Mouse (Mus musculus) telencephalon, adult 2 months (tissue): ENCODE data around the gene Hbs1l.

ENCODE experiments used
- DNase-seq: peaks from one replicate; pipeline ENCODE4 v3.0.0-alpha.2; 2011; ENCODE audit warnings: low read depth, low spot score

Hbs1l gene

DNA sequence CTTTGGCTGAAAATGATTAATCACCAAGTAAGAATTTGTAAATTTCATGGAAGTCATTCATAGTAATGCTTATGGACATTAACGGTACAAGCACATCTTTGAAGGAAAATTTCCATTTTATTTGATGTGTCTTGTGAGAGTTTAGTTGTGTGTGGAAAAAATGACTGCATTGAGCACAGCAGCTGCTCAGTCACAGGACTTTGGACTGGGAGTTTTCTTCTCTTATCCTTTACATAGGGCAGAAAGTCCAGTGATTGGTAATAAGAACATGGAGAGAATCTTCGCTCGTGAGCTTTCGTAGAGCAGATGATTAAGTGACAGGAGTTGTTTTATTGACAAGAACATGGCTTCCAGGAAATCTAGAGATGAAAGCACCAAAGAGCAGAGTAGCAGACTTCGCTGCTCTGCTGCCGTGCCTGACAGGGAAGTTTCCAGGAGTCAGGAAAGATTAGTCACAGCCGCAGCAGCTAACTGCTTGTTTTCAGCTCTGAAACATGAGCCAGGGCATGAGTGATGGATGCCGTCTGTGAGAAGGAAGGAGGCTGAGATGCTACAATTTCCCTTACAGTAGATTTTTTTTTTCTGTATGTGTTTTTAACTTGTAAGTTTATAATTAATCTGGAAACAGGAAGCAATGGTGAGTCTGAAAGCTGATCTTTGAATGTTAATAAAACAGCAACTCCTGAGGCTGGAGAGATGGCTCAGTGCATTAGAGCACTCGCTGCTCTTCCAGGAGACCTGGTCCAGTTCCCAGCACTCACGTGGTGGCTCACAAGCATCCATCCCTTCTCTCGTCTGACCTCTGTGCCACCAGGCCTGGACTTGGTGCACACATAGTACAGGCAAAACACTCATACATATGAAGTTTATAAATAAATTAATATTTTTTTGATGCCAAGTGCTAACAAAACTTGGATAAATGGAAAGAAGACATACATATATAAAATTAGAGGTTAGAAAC is 9.2 kb downstream of the Hbs1l start:
- no peak for DNase-seq

GRCm38 (mm10) chr10:21313732-21314131 is 18.0 kb downstream of the Hbs1l start:
- DNase-seq = no peak

DNA sequence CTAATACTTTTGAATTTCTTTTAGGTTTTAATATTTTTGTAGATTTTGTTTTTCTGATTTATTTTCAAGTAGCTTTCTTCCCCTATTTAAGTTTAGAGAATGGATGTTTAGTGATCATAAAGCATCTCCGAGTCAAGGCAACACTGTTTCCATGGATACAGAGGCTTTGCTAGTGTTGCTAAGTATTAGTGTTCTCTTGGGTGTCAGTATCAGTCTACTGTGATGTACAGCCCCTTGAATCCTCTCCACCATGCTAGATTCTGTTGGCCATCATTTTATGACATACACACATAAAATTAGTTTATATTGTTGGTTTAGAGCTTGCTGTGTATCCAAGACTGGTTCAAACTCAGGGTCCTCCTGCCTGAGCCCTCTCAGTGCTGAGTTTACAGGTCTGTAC is 20.3 kb downstream of the Hbs1l start:
- no peak for DNase-seq

DNA sequence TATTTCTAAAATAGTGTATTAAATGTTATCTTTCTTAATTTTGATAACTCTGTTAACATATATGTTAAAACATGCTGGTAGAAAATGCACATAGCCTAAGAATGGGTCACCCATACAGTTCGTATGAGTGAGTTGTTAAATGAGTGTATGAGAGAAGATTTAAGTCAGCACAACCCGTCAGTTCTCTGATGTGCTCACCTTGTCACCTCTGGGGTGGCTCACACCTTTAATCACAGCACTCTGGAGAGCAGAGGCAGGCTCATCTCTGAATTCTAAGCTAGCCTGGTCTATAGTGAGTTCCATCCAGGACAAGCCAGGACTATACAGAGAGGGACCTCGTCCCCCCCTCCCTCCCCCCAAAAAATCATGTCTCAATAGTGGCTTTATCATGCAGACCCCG is 22.5 kb downstream of the Hbs1l start:
- no peak for DNase-seq

GRCm38 (mm10) chr10:21318996-21319395 is 23.2 kb downstream of the Hbs1l start:
- DNase-seq = no peak

GRCm38 (mm10) chr10:21320601-21321000 is 24.8 kb downstream of the Hbs1l start:
- DNase-seq = peak; percentile 77

DNA sequence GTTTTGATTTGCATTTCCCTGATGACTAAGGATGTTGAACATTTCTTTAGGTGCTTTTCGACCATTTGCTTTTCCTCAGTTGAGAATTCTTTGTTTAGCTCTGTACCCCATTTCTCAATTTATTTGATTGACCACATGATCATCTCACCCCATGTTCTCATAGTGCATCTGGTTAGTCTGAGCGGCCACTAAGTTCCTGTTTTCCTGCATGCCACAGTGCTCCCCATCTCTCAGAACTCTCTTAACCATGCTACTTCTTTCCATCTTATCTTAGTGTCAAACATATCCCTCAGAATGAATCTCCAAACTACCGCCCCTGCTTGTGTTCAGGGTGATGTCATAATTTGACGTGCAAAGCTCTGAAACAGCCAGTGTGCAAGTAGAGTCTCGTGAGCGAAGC is 30.6 kb downstream of the Hbs1l start:
- no peak for DNase-seq

- no peak for DNase-seq
Measured at GRCm38 (mm10) chr10:21327605-21328135, 31.9 kb downstream of the Hbs1l start.

DNA sequence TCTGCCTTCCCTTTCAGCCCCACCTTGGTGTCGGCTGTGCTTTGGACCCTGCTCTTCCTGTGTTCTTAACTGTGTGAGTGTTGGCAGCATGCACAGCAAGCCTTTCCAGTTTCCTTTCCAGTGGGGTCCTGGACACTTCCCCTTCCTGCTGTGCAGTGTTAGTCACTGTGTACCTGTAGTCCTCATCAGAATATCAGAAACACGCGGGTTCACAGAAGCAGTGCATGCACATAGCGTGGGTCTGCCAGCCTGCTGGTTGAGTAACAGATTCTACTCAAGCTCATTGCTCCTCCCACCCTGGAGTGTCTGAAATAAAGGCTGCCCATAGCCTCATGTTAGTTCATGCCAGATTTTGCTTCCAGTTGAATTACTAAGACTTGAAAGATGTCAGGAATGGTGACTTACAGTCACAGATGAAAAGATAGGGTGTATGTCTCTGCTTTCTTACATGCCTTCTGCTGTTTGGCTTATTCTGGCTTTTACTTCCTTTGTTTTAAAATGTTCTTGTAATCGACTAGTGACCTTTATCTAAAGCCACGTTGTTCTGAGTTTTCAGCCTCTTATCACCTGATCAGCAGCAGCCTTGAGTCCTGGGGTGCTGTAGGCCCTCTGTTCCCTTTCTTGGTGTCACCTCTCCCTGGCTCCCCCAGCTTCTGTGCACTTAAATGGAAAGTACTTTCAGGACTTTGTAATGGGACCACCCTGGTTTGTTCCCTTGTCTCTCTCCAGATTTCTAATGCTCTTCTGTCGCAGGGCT is 38.7 kb downstream of the Hbs1l start:
- no peak for DNase-seq

GRCm38 (mm10) chr10:21335534-21335933 is 39.8 kb downstream of the Hbs1l start:
- DNase-seq = no peak

- no peak for DNase-seq
Measured at GRCm38 (mm10) chr10:21337191-21337590, 41.4 kb downstream of the Hbs1l start.

DNA sequence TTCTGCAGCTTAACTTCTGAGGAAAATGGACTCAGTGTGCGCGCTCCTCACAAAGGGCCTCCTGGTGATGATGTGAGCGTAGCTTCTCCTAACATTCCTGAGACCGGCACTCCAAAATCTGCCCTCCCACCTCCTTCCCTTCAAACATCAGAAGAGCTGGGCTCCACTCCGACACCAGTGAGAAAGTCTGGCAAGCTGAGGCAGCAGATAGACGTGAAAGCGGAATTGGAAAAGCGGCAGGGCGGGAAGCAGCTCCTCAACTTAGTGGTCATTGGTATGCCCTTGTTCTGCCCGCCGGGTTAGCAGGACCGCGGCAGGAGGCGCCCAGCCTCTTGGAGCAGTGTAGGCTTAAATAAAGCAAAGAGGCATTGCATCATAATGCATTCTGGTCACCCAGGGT is 45.9 kb downstream of the Hbs1l start:
- DNase-seq = no peak

GRCm38 (mm10) chr10:21342331-21343005 is 46.7 kb downstream of the Hbs1l start:
- peak; percentile 63 for DNase-seq

- no peak for DNase-seq
Measured at GRCm38 (mm10) chr10:21347332-21347731, 51.6 kb downstream of the Hbs1l start.

- no peak for DNase-seq
Measured at GRCm38 (mm10) chr10:21349449-21349848, 53.7 kb downstream of the Hbs1l start.

DNA sequence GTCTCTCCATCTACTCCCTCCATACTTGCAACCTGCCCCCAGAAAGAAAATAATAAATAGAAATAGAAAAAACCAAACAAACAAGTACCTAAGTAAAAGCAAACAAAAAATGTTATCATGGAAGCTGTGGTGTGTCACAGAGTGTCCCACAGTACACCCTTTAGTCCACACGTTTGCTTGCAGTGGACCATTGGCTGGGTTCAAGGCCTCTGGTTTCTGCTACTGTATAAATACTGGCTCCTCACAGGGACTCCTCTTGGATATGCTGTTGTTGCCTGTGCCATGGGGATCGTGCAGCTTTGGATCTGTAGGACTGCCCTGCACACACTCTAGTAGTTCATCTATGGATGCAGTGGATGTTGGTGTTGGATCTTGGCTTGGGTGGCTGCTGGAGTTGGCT is 54.2 kb downstream of the Hbs1l start:
- no peak for DNase-seq

GRCm38 (mm10) chr10:21350531-21351515 is 55.0 kb downstream of the Hbs1l start:
- DNase-seq = no peak

DNA sequence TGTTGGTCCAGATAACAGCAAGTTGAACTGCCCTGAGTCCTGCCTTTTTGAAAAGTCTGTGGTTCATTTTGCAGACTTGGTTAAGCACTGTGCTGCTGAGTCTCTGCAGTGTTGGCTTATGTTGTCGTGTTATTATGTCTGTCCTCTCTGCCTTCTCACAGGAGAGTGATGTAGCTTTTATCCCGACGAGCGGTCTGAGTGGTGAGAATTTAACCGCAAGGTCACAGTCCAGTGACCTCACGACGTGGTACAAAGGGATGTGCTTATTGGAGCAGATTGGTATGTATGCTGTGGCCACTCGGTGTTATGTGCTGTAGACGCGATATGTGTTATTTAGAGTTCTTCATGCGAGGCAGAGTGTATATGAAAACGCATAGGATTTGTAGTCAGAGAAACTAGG is 56.0 kb downstream of the Hbs1l start:
- DNase-seq = no peak

DNA sequence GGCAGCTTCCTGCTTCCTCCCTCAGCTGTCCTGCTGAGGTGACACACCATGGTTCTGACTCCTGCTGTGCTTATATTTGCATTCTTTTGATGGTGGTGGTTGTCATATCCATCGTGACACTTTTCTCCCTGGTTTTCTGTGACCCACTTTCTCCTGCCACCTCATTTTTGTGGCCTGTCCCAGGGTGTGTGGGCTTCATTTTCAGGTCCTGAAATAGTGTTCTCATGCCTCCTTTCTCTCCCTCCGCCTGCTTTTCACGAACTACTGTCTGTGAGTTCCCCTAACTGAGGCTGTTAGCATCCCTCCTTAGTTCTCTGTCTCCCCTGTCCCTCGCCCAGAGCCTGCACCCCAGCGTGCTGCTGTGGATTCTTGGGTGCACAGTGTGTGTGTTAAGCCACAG is 58.1 kb downstream of the Hbs1l start:
- peak; percentile 22 for DNase-seq

GRCm38 (mm10) chr10:21354506-21354905 is 58.7 kb downstream of the Hbs1l start:
- no peak for DNase-seq

- no peak for DNase-seq
Measured at GRCm38 (mm10) chr10:21357986-21358385, 62.2 kb downstream of the Hbs1l start.
